Mouse (Mus musculus): ENCODE results near the gene Slc35g2. TPM values are rescaled to one million over a fixed set of nuclear protein-coding genes. Genes with fewer than 3 reads are reported as not detected.

The Slc35g2 gene
- not detected for total RNA-seq (2023)

GRCm38 (mm10) chr9:100570626-100571233 is at the start of gene Slc35g2:
TSS of gene Slc35g2 (minus strand) at chr9:100571090.

DNA sequence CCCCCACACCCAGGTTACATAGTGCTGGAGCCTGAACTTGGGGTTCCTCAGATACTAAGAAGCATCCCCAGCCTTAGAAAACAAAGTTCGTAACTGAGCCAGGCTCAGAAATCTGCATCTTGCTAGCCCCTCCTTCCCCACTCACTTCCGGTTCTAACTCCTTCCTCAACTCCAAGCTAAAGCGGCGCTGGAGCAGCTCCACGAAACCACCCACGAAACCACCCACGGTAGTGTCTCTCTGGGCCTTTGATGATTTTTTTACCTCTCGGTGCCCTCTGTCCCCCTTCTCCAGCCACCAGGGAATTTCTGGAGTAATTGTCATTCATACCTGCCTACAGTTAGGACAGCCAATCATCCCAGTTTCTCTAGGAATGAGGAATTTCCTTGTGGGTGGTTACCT is 26.7 kb upstream of the Slc35g2 start, which contains the start of gene Stag1:
Gene Stag1, plus strand, starts transcription at position 253 of the 400 bp plus-strand sequence.

GRCm38 (mm10) chr9:100545715-100546593 is 24.9 kb downstream of the Slc35g2 start, which contains the start of gene Nck1:
TSS of gene Nck1 (minus strand) at chr9:100546134.

Other genes with a start within 250 kb of the Slc35g2 start
- gene Il20rb, start 84.3 kb downstream of the Slc35g2 start, total RNA-seq (2023) = 1 to 10 TPM; 1.1 to 1.4 TPM
- gene Nck1, start 25.0 kb downstream of the Slc35g2 start, total RNA-seq (2023) = 10 to 100 TPM; 56.4 to 58.3 TPM
- 10 to 100 TPM; 51.9 to 58.0 TPM for gene Stag1, start 26.7 kb upstream of the Slc35g2 start, total RNA-seq (2023)